Mouse (Mus musculus) ES-Bruce4 (cell line): ENCODE measurements at regions not wholly inside any gene's neighbourhood (a gene's known extent, or its start where the extent isn't known, plus 50 kb on each side); places are given as distances from the start of the nearest gene placed in this dataset.

Experiments used
- CTCF ChIP-seq: IDR thresholded peaks from one replicate; pipeline ENCODE4 v1.8.1; 2011; ENCODE audit warnings: low read depth, low read length
- EP300 ChIP-seq: IDR thresholded peaks from 2 replicates; pipeline ENCODE4 v1.6.1; 2011; ENCODE audit warnings: low read depth, low read length; ENCODE audit not compliant: insufficient read depth
- POLR2A ChIP-seq: IDR thresholded peaks from one replicate; pipeline ENCODE4 v1.8.1; 2011; ENCODE audit warnings: low read length; ENCODE audit not compliant: insufficient read depth

GRCm38 (mm10) chr10:117905666-117906266 lies 59.9 kb upstream of the Rap1b start:
- TF ChIP-seq CTCF = no peak
- TF ChIP-seq EP300 = no peak
- no peak for TF ChIP-seq POLR2A
